Mouse (Mus musculus): Measurements from ENCODE around the gene Lrmp. TPM values are rescaled to one million over a fixed set of nuclear protein-coding genes. Genes with fewer than 3 reads are reported as not detected.
A peak's percentile ranks its signal among the peaks of the same experiment; 100 is the strongest.
"Not testable (repeated sequence)": the region's sequence is repeated elsewhere in the genome, so short reads cannot be mapped to it uniquely, and the experiment has no call there.

The Lrmp gene
- polyA plus RNA-seq, 1 experiment from 2014 or later: 6.6 TPM

DNA sequence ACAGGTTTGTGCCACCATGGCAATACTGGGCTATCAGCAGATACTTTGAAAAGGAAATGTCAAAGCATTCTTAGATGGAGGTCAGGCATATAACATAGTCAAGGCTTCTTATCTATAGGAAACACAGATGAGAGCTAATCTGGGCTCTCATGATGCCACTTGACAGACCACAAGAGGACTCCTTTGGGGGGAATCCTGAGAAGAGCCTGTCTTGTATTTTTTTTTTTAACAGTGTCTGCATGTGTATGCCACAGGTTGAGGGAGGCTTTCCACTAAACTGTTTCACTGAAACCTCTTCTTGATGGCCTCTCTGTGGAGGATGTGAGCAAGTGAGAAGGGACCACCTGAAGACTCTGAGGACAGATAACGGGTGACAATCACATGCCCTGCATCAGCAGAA lies 9.2 kb downstream of the Lrmp start:
- no peaks in the 10 kb centered on the region for H3K27me3 ChIP-seq
- no peak for ATAC-seq (ENCODE audit: borderline replicate concordance, extremely low read depth, low FRiP score, low TSS enrichment)
- H3K9ac ChIP-seq: no peak overlapping the region
- no peak overlapping the region for H3K4me2 ChIP-seq
- no peaks in the 10 kb centered on the region for H3K36me3 ChIP-seq
- peaks cover 8% of the 10 kb centered on the region; the same call in 1 of the 2 replicates for H3K4me1 ChIP-seq
- H3K9me3 ChIP-seq: no peaks in the 10 kb centered on the region
- no peak overlapping the region for H3K4me3 ChIP-seq
- 69% methylated on average over 1 of the region's 1 CpGs for WGBS
- H3K27ac ChIP-seq: no peak overlapping the region

DNA sequence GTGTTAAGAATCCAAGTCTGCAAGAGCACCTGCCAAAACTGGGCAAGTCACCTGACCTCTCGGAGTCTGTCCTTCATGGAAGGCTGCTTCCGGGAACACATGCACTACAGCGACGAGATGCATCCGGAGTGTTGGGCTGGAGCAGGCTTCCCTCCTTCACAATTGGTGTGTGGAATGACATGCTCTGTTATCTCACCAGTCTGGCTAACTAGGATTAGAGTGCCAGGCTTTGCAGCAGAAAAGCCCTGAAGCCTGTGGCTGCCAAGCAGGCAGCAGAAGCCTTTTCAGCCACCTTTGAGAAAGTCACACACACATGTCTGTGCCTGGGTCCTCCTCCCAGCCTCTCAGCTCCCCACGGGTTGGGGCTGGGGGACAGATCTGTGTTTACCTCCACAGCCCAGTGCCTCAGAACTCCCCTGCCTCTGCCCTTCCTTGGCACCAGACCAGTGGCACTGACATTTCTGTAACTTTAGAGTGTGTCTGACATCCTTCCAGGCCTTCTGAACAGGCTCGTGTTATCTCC lies 10.2 kb downstream of the Lrmp start:
- no peak overlapping the region for H3K4me3 ChIP-seq
- no peak overlapping the region for H3K9ac ChIP-seq
- no peaks in the 10 kb centered on the region for H3K27me3 ChIP-seq
- 34% methylated on average over 7 of the region's 7 CpGs for WGBS
- H3K27ac ChIP-seq: no peak overlapping the region
- peaks cover 8% of the 10 kb centered on the region; the same call in 1 of the 2 replicates for H3K4me1 ChIP-seq
- no peak for ATAC-seq (ENCODE audit: borderline replicate concordance, extremely low read depth, low FRiP score, low TSS enrichment)
- H3K9me3 ChIP-seq: no peaks in the 10 kb centered on the region
- no peaks in the 10 kb centered on the region for H3K36me3 ChIP-seq
- no peak overlapping the region for H3K4me2 ChIP-seq

DNA sequence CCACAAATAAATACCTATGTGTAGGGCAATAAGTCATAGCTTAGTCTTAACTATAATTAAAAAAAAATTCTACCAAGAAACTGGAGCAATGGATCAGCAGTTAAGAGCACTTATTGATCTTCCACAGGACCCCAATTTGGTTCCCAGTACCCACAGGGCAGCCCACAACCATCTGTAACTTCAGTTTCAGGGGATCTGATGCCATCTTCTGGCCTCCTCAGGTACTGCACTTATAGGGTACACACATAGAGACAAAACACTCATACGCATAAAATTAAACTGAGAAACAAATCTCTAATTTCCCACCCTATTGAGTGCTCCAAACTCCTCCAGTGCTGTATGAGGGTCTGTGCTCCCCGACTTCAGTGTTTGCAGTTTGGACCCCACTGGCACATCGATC lies 12.2 kb downstream of the Lrmp start:
- Histone ChIP-seq H3K36me3 (no peaks in the 10 kb centered on the region), H3K9me3 (no peaks in the 10 kb centered on the region), H3K27ac (no peak overlapping the region), H3K4me1 (no peaks in the 10 kb centered on the region), H3K27me3 (no peaks in the 10 kb centered on the region), H3K9ac (no peak overlapping the region), H3K4me3 (no peak overlapping the region), H3K4me2 (no peak overlapping the region)
- no peak for ATAC-seq (ENCODE audit: borderline replicate concordance, extremely low read depth, low FRiP score, low TSS enrichment)
- 94% methylated on average over 3 of the region's 3 CpGs for WGBS

DNA sequence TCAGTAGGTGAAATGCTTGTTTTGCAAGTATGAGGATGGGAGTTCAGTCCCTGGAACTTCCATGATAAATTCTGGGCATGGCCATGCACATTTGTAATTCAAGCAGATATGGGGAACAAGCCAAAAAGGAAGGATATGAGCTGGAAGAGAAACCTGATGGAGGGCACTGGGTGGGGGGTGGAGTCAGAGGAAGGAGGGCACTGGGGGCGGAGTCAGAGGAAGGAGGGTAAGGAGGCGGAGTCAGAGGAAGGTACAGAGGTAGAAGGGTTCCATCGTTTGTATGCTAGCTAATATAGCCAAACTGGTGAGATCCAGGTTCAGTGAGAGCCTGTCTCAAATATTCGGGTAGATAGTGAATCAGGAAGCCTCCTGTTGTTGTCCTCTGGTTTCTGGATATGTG lies 14.1 kb downstream of the Lrmp start:
- Histone ChIP-seq H3K36me3 (no peaks in the 10 kb centered on the region), H3K9me3 (no peaks in the 10 kb centered on the region), H3K4me1 (no peaks in the 10 kb centered on the region), H3K9ac (no peak overlapping the region), H3K27ac (no peak overlapping the region), H3K4me2 (no peak overlapping the region), H3K27me3 (no peaks in the 10 kb centered on the region), H3K4me3 (no peak overlapping the region)
- 76% methylated on average over 4 of the region's 4 CpGs for WGBS
- ATAC-seq (ENCODE audit: borderline replicate concordance, extremely low read depth, low FRiP score, low TSS enrichment): no peak

DNA sequence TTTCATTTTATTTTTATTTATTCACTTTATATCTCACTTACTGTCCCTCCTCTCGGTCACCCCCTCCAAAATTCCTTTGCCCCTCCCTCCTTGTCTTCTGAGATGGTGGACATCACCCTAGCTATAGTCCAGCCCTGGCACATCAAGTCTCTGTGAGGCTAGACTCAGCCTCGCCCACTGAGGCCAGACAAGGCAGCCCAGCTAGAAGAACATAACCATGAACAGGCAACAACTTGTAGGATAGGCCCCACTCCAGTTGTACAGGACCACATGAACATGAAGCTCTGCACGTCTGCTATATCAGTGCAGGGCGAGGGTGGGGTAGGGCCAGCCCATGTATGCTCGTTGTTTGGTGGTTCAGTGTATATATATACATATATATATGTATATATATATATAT lies 16.5 kb downstream of the Lrmp start:
- H3K36me3 ChIP-seq: no peaks in the 10 kb centered on the region
- no peaks in the 10 kb centered on the region for H3K4me1 ChIP-seq
- no peak overlapping the region for H3K9ac ChIP-seq
- 73% methylated on average over 5 of the region's 5 CpGs for WGBS
- no peak for ATAC-seq (ENCODE audit: borderline replicate concordance, extremely low read depth, low FRiP score, low TSS enrichment)
- H3K27ac ChIP-seq: no peak overlapping the region
- H3K4me2 ChIP-seq: no peak overlapping the region
- no peaks in the 10 kb centered on the region for H3K9me3 ChIP-seq
- no peak overlapping the region for H3K4me3 ChIP-seq
- H3K27me3 ChIP-seq: no peaks in the 10 kb centered on the region

DNA sequence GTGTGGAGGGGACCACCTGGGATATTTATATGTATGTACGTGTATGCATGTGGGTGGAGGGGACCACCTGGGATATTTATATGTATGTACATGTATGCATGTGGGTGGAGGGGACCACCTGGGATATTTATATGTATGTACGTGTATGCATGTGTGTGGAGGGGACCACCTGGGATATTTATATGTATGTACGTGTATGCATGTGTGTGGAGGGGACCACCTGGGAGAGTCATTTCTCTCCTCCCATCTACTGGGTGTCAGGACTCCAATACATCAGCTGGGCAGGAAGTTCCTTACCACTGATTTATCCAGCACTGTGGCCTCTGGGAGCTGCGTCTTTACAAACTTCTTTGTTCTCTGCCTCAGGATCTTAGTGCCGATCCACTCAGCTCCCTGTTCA lies 17.5 kb downstream of the Lrmp start:
- H3K9me3 ChIP-seq; H3K4me2 ChIP-seq; ATAC-seq (ENCODE audit: borderline replicate concordance, extremely low read depth, low FRiP score, low TSS enrichment); H3K27me3 ChIP-seq; H3K4me3 ChIP-seq; H3K27ac ChIP-seq; H3K4me1 ChIP-seq; H3K9ac ChIP-seq; H3K36me3 ChIP-seq: not testable (repeated sequence)
- WGBS: 75% methylated on average over 5 of the region's 5 CpGs

DNA sequence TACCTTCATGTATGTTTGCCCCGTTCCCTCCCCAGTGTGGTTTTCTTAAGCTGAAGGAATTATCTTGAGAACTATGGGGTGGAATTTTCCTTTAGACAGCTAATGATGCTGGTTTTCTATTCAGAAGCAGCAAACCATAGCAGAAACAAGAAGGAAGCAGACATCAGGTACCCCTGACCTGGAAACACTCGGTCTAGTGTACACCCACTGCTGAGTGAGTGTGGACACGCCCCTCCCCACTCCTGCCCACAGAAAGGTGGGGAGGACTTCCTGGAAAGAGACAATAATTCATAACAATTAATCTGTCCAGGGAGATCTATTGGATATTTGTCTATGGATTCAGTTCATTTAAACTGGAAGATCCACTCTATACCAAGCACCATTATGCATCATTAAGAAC lies 19.8 kb downstream of the Lrmp start:
- ATAC-seq (ENCODE audit: borderline replicate concordance, extremely low read depth, low FRiP score, low TSS enrichment): no peak
- Histone ChIP-seq H3K36me3 (no peaks in the 10 kb centered on the region), H3K4me3 (no peak overlapping the region), H3K4me1 (no peaks in the 10 kb centered on the region), H3K9me3 (no peaks in the 10 kb centered on the region), H3K4me2 (no peak overlapping the region), H3K27me3 (no peaks in the 10 kb centered on the region), H3K27ac (no peak overlapping the region), H3K9ac (no peak overlapping the region)
- 70% methylated on average over 3 of the region's 3 CpGs for WGBS

DNA sequence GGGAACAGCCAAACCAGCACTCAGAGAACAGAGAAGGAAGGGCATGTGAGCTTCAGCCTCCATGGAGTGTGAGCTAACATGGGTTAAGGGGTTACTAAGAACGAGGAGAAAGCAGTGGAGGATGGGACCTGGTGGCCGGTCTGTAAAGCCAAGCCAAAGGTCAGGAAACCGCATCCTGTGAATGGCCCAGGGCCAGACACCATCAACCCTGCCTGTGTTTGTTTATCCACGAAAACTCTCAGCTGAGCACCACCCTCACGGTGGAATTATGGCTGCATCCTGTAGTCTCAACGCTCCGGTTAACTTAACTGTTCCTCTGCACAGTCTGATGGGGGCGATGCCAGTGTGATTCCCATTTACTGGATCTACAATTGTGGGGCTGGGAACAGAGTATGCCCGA lies 20.4 kb downstream of the Lrmp start:
- no peaks in the 10 kb centered on the region for H3K36me3 ChIP-seq
- no peaks in the 10 kb centered on the region for H3K4me1 ChIP-seq
- no peak overlapping the region for H3K4me2 ChIP-seq
- no peak overlapping the region for H3K9ac ChIP-seq
- no peak for ATAC-seq (ENCODE audit: borderline replicate concordance, extremely low read depth, low FRiP score, low TSS enrichment)
- H3K27me3 ChIP-seq: no peaks in the 10 kb centered on the region
- H3K4me3 ChIP-seq: no peak overlapping the region
- H3K9me3 ChIP-seq: no peaks in the 10 kb centered on the region
- WGBS: 47% methylated on average over 9 of the region's 9 CpGs
- H3K27ac ChIP-seq: no peak overlapping the region

DNA sequence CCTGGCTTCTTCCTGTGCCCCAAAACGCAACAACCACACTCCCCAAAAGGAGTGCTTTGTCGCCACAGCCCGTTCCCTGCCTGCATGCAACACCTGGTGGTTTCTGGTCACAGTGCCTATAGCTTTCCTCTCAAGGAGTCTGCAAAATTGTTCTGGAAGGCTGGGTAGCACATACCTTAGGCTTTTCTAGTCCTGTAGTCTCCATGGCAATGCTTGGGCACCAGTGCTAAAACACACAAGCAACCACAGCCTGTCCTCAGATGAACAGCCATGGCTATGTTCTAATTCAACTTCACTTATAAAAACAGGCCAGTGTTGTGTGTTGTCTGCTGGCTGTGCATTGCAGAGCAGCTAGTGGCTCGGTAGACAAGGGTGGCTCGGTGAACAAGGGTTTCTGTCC lies 21.4 kb downstream of the Lrmp start:
- Histone ChIP-seq H3K27ac (no peak overlapping the region), H3K4me2 (no peak overlapping the region), H3K9me3 (no peaks in the 10 kb centered on the region), H3K27me3 (no peaks in the 10 kb centered on the region), H3K36me3 (no peaks in the 10 kb centered on the region), H3K9ac (no peak overlapping the region), H3K4me1 (no peaks in the 10 kb centered on the region), H3K4me3 (no peak overlapping the region)
- no peak for ATAC-seq (ENCODE audit: borderline replicate concordance, extremely low read depth, low FRiP score, low TSS enrichment)
- WGBS: 78% methylated on average over 5 of the region's 5 CpGs

DNA sequence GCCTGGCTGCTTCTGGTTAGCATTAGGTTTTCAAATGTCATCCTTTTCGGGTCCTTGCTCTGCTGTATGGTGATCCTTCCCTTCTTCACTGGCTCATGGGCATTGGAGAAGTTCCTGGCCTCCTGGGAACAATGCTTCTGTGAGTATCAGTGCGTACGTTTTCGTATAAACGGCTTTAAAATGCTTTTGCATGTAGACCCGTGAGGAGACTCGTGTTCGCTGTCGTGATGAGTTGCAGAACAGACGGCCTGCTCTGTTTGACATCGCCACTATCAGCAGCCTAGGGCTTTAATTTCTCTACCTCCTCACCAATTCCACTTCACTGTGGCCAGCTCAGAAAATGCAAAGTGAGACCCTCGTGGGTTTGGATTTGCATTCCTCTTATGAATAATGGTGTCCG lies 23.8 kb downstream of the Lrmp start:
- no peaks in the 10 kb centered on the region for H3K4me1 ChIP-seq
- WGBS: 83% methylated on average over 13 of the region's 13 CpGs
- 0 out of 2 replicates have a peak overlapping the region, but pooled peaks have one; percentile 56 for H3K27ac ChIP-seq
- no peak for ATAC-seq (ENCODE audit: borderline replicate concordance, extremely low read depth, low FRiP score, low TSS enrichment)
- H3K9ac ChIP-seq: no peak overlapping the region
- no peaks in the 10 kb centered on the region for H3K36me3 ChIP-seq
- no peaks in the 10 kb centered on the region for H3K9me3 ChIP-seq
- no peaks in the 10 kb centered on the region for H3K27me3 ChIP-seq
- no peak overlapping the region for H3K4me3 ChIP-seq
- H3K4me2 ChIP-seq: no peak overlapping the region

DNA sequence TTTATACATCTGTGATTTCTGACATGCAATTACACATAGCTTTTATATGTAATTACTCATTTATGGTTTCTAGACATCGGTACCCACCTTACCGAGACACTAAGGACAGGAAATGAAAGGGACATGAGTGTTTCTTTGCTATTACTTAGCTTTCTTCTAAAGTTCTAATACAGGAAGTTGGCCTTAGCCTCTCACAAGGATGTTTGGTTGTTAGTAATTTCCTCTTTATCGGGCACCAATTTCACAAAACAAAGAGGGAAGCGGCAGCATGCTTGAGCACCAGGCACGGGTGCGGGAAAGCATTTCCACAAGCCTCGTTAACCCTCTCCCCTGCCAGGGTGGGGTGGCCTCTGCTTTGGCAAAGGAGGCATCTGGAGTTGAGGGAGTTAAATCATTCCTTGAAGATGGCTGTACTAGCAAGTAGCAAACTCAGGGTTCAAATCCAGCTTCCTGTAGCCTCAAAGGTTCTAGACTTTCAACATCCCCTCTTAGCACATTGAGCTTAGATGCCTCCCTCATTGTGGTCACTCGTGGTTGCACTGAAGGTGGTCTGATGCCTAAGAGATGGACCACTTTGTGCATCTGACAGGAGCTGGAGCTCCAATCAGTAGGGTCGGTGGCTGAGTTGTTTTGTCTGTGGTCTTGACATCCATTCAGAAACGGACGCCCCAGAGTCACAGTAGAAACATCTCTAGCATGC lies 24.5 kb downstream of the Lrmp start:
- WGBS: 67% methylated on average over 11 of the region's 11 CpGs
- ATAC-seq (ENCODE audit: borderline replicate concordance, extremely low read depth, low FRiP score, low TSS enrichment): no peak
- Histone ChIP-seq H3K4me3 (no peak overlapping the region), H3K9me3 (no peaks in the 10 kb centered on the region), H3K9ac (no peak overlapping the region), H3K27me3 (no peaks in the 10 kb centered on the region), H3K36me3 (no peaks in the 10 kb centered on the region), H3K4me1 (no peaks in the 10 kb centered on the region), H3K27ac (peak overlapping the region; percentile 56), H3K4me2 (no peak overlapping the region)

DNA sequence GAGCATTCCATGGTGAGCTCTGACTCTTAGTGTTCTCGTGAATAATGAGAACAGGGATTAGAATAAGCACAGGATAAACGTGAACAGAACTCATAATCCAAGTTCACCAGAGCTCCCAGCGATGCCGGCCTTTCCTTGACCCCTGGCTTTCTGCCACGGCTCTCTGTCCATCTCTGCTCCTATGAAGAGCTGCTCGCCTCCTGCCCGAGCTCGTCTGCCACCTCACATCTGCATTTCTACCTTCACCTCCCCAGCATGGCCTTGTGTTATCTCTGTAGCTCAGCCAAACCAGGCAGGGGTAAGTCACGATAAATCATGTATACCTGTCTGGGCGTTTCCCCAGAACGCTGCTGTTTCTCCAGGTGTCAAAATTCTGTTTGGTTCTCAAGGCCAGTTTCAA lies 25.3 kb downstream of the Lrmp start:
- no peak overlapping the region for H3K27ac ChIP-seq
- no peak overlapping the region for H3K9ac ChIP-seq
- no peaks in the 10 kb centered on the region for H3K9me3 ChIP-seq
- no peaks in the 10 kb centered on the region for H3K4me1 ChIP-seq
- no peak overlapping the region for H3K4me3 ChIP-seq
- ATAC-seq (ENCODE audit: borderline replicate concordance, extremely low read depth, low FRiP score, low TSS enrichment): no peak
- H3K4me2 ChIP-seq: no peak overlapping the region
- 57% methylated on average over 11 of the region's 11 CpGs for WGBS
- H3K27me3 ChIP-seq: no peaks in the 10 kb centered on the region
- H3K36me3 ChIP-seq: no peaks in the 10 kb centered on the region

DNA sequence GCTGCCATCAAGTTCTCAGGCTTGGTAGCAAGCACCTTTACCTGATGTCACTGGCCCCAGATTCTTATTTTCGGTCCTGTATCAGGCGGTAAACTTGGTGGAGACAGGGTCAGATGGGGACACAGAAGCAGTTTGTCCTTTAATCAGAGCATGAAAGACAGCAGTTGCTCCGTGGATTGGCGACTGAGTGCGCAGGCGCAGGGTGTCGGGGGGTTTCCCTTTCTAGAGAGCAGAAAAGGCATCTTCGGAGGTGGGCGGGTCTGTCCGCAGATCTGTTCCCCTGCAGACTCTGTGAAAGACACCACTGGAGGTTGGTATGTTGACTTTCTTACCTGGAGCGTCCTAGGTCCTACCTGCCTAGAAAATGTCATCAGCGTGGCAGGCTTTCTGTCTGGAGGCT lies 26.4 kb downstream of the Lrmp start:
- Histone ChIP-seq H3K4me2 (no peak overlapping the region), H3K27ac (no peak overlapping the region), H3K9me3 (no peaks in the 10 kb centered on the region), H3K4me3 (no peak overlapping the region), H3K9ac (no peak overlapping the region), H3K27me3 (no peaks in the 10 kb centered on the region), H3K4me1 (no peaks in the 10 kb centered on the region), H3K36me3 (no peaks in the 10 kb centered on the region)
- no peak for ATAC-seq (ENCODE audit: borderline replicate concordance, extremely low read depth, low FRiP score, low TSS enrichment)
- WGBS: 81% methylated on average over 12 of the region's 12 CpGs

All from lung, embryonic 15.5 days (tissue).